Mouse (Mus musculus) heart, adult 2 months (tissue): ENCODE measurements around the gene Fam126b.

ENCODE experiments used
- CTCF ChIP-seq: fragments of 200-600 bp; IDR thresholded peaks from 2 replicates; pipeline ENCODE4 v1.8.1; 2022; ENCODE audit warnings: antibody characterized with exemption, mild to moderate bottlenecking, moderate library complexity
- EP300 ChIP-seq: fragments of 200-500 bp; IDR thresholded peaks from 2 replicates; pipeline ENCODE4 v1.6.1; 2011; ENCODE audit warnings: low read depth, low read length, control low read depth; ENCODE audit not compliant: insufficient read depth
- POLR2A ChIP-seq: fragments of 200-500 bp; IDR thresholded peaks from 2 replicates; pipeline ENCODE4 v1.6.1; 2011; ENCODE audit warnings: mild to moderate bottlenecking, low read depth, low read length, control low read depth; ENCODE audit not compliant: insufficient read depth

DNA sequence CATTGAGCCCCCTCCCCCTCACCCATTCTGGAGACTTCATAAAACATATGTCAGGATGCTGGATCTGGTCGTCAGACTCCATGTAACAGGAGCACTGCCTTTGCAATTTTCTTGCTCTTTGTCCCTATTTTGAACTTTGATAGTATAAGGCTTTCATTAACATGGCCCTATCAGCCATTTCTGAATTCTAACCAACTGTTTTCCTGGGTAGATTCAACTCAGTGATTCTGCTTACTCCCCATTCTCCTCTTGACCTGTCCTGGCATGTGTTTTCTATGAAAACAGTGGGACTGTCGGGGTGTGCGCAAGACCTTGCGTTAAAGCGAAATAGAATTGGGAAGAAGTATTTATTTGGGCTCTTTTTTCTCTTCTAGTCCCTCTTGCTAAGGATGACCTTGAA, 21.1 kb downstream of the Fam126b start:
- no peak for TF ChIP-seq CTCF
- no peak for TF ChIP-seq POLR2A
- TF ChIP-seq EP300, result no peak
